10 mouse cellular contexts compared by ENCODE assay signal in the genomic region with DNA sequence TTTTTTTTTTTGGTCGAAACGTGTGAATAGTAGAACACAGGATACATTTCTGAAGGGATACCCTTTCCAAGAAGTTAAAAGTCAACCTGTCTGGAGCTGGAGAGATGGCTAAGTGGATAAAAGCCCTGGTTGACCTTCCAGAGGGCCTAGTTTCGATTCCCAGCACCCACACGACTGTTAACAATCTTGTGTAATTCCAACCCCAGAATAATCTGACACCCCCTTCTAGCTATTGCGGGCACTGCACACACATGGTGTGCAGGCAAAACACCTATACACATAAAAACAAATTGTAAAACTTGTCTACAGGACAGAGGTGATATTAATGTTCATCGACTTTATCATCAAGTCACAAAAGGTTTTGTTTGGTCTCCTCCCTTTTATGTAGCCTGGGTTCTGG. TPM values are rescaled to one million over a fixed set of nuclear protein-coding genes. Genes with fewer than 3 reads are reported as not detected.
DNase-seq lines count a peak whose midpoint lies in the region; ATAC-seq and TF ChIP-seq lines count a peak whose summit lies in the region.
"Had no signal": no experiment of that assay in that cellular context is flagged by ENCODE, and none has a peak within 500 bp of the region (broad histone marks: within the 10 kb centered on the region; RNA-seq: fewer than 3 reads in every experiment).

No protein-coding gene starts in this region.

- H3K27me3 ChIP-seq in kidney, postnatal 0 days (ENCODE audit: insufficient read depth, low read length): no peaks in the 10 kb centered on the region
- no peaks in the 10 kb centered on the region for H3K27me3 ChIP-seq in embryonic facial prominence, embryonic 10.5 days (replicated peaks; ENCODE audit: low read depth, poor library complexity, severe bottlenecking)
- no peaks in the 10 kb centered on the region for H3K27me3 ChIP-seq in midbrain, embryonic 16.5 days (ENCODE audit: control insufficient read depth, insufficient read depth, low read depth, low read length)

- no peaks in the 10 kb centered on the region for H3K9me3 ChIP-seq in kidney, postnatal 0 days (replicated peaks; ENCODE audit: low read length)
- H3K9me3 ChIP-seq in embryonic facial prominence, embryonic 10.5 days: no peaks in the 10 kb centered on the region
- no peaks in the 10 kb centered on the region for H3K9me3 ChIP-seq in midbrain, embryonic 16.5 days (replicated peaks; ENCODE audit: control insufficient read depth, low read length, poor library complexity, severe bottlenecking)

- peaks cover 6% of the 10 kb centered on the region; the same call in 1 of the 2 replicates for H3K4me1 ChIP-seq in kidney, postnatal 0 days (replicated peaks; ENCODE audit: insufficient read depth, low read length)
- peaks cover 13% of the 10 kb centered on the region for H3K4me1 ChIP-seq in embryonic facial prominence, embryonic 10.5 days
- peaks cover 5% of the 10 kb centered on the region for H3K4me1 ChIP-seq in midbrain, embryonic 16.5 days (ENCODE audit: control insufficient read depth, insufficient read depth, low read length)

- H3K27ac ChIP-seq in kidney, postnatal 0 days: no peak overlapping the region
- peak overlapping the region; percentile 92; the same call in 1 of the 2 replicates for H3K27ac ChIP-seq in embryonic facial prominence, embryonic 10.5 days (replicated peaks)
- no peak overlapping the region for H3K27ac ChIP-seq in midbrain, embryonic 16.5 days (ENCODE audit: low read length)

- peak overlapping the region; percentile 67 for H3K4me2 ChIP-seq in kidney, postnatal 0 days (ENCODE audit: low read length)
- H3K4me2 ChIP-seq in midbrain, embryonic 16.5 days (ENCODE audit: low read length): peak overlapping the region; percentile 66

- H3K9ac ChIP-seq in kidney, postnatal 0 days (ENCODE audit: low read depth, low read length): no peak overlapping the region
- H3K9ac ChIP-seq in midbrain, embryonic 16.5 days (ENCODE audit: low read depth, low read length): no peak overlapping the region

- H3K36me3 ChIP-seq in kidney, postnatal 0 days (ENCODE audit: insufficient read depth, low read length): peaks cover 21% of the 10 kb centered on the region; the same call in 1 of the 2 replicates
- peaks cover 36% of the 10 kb centered on the region for H3K36me3 ChIP-seq in embryonic facial prominence, embryonic 10.5 days (replicated peaks)
- H3K36me3 ChIP-seq in midbrain, embryonic 16.5 days (ENCODE audit: control insufficient read depth, insufficient read depth, low read length): peaks cover 3% of the 10 kb centered on the region

- H3K4me3 ChIP-seq in kidney, postnatal 0 days (replicated peaks; ENCODE audit: low read depth, low read length): peak overlapping the region; percentile 59
- peak overlapping the region; percentile 70 for H3K4me3 ChIP-seq in embryonic facial prominence, embryonic 10.5 days
- peak overlapping the region; percentile 64 for H3K4me3 ChIP-seq in midbrain, embryonic 16.5 days (ENCODE audit: low read depth, low read length)

- WGBS in kidney, postnatal 0 days: 57% methylated on average over 6 of the region's 6 CpGs
- 66% methylated on average over 6 of the region's 6 CpGs for WGBS in embryonic facial prominence, embryonic 10.5 days
- 66% methylated on average over 6 of the region's 6 CpGs for WGBS in midbrain, embryonic 16.5 days

- TF ChIP-seq CTCF in kidney, postnatal 0 days (IDR thresholded peaks at IDR 0.05; ENCODE audit: low read depth): no peak

- DNase-seq in kidney, postnatal 0 days (ENCODE audit: low spot score): no peak
- DNase-seq in kidney, postnatal 36 days: no peak
- no peak for DNase-seq in embryonic facial prominence, embryonic 10.5 days (ENCODE audit: low spot score)
- DNase-seq in induced T-regulatory cell, adult 2 months (ENCODE audit: low read depth): peak; percentile 32
- no peak for DNase-seq in urinary bladder, adult 18-20 months (ENCODE audit: low spot score in 2 of 2)
- no peak for DNase-seq in retina, embryonic 14.5 days (ENCODE audit: low spot score)
- no peak for DNase-seq in left cerebral cortex, postnatal 10 days (ENCODE audit: extremely low spot score in 1 of 2, low spot score in 2 of 2)

- intact Hi-C loops in left cerebral cortex, postnatal 10 days (cut with DNase I): no loop called here

- no peak for ATAC-seq in kidney, postnatal 0 days (replicated peaks; ENCODE audit: low FRiP score, low read depth)
- no peak for ATAC-seq in midbrain, embryonic 16.5 days

RNA-seq across cellular contexts. Expression of a gene that starts 0.7 kb away (rescaled TPM):
- not detected in 2 replicates for polyA plus RNA-seq in kidney, postnatal 0 days (2015; fragmentation: Nextera tagmentation; extraction: Ambion mirVana)
- polyA plus RNA-seq in embryonic facial prominence, embryonic 10.5 days (2016; fragmentation: Nextera tagmentation; extraction: Ambion mirVana): not detected in 2 replicates
- not detected in 2 replicates for polyA plus RNA-seq in midbrain, embryonic 16.5 days (2015; fragmentation: Nextera tagmentation; extraction: Ambion mirVana)
- total RNA-seq in left cerebral cortex, postnatal 10 days (2021): not detected
- total RNA-seq: gastrocnemius, postnatal 25 days; neutrophil, adult 5-6 weeks had no signal

RNA-seq across cellular contexts. Expression of a gene that starts 0.8 kb away (rescaled TPM):
- 283 and 305 TPM in 2 replicates for polyA plus RNA-seq in kidney, postnatal 0 days (2015; fragmentation: Nextera tagmentation; extraction: Ambion mirVana)
- polyA plus RNA-seq in embryonic facial prominence, embryonic 10.5 days (2016; fragmentation: Nextera tagmentation; extraction: Ambion mirVana): 128 and 133 TPM in 2 replicates
- polyA plus RNA-seq in midbrain, embryonic 16.5 days (2015; fragmentation: Nextera tagmentation; extraction: Ambion mirVana): 66.0 and 68.5 TPM in 2 replicates
- 10 to 100 TPM; 47.3 to 59.1 TPM for total RNA-seq in left cerebral cortex, postnatal 10 days (2021)

RNA-seq across cellular contexts. Expression of a gene that starts 5.6 kb away (rescaled TPM):
- polyA plus RNA-seq in kidney, postnatal 0 days (2015; fragmentation: Nextera tagmentation; extraction: Ambion mirVana): 0.14 and 0.21 TPM in 2 replicates
- 0.17 and 0.19 TPM in 2 replicates for polyA plus RNA-seq in embryonic facial prominence, embryonic 10.5 days (2016; fragmentation: Nextera tagmentation; extraction: Ambion mirVana)
- 1.3 and 2.0 TPM in 2 replicates for polyA plus RNA-seq in midbrain, embryonic 16.5 days (2015; fragmentation: Nextera tagmentation; extraction: Ambion mirVana)
- total RNA-seq in left cerebral cortex, postnatal 10 days (2021): 1 to 10 TPM in 1 of 2 experiments, under 1 TPM in 1; 0.88 to 1.1 TPM
- total RNA-seq: gastrocnemius, postnatal 25 days; neutrophil, adult 5-6 weeks had no signal

RNA-seq across cellular contexts. Expression of a gene that starts 14.4 kb away (rescaled TPM):
- polyA plus RNA-seq in kidney, postnatal 0 days (2015; fragmentation: Nextera tagmentation; extraction: Ambion mirVana): 0.46 and 0.55 TPM in 2 replicates
- polyA plus RNA-seq in embryonic facial prominence, embryonic 10.5 days (2016; fragmentation: Nextera tagmentation; extraction: Ambion mirVana): 2.1 and 2.7 TPM in 2 replicates
- polyA plus RNA-seq in midbrain, embryonic 16.5 days (2015; fragmentation: Nextera tagmentation; extraction: Ambion mirVana): 0.47 and 0.83 TPM in 2 replicates
- total RNA-seq in left cerebral cortex, postnatal 10 days (2021): under 1 TPM in 1 of 2 experiments, not detected in 1; 0.53 TPM

RNA-seq across cellular contexts. Expression of a gene that starts 53.0 kb away (rescaled TPM):
- polyA plus RNA-seq in kidney, postnatal 0 days (2015; fragmentation: Nextera tagmentation; extraction: Ambion mirVana): 0.26 and 0.45 TPM in 2 replicates
- not detected in 2 replicates for polyA plus RNA-seq in embryonic facial prominence, embryonic 10.5 days (2016; fragmentation: Nextera tagmentation; extraction: Ambion mirVana)
- not detected in 2 replicates for polyA plus RNA-seq in midbrain, embryonic 16.5 days (2015; fragmentation: Nextera tagmentation; extraction: Ambion mirVana)
- total RNA-seq in left cerebral cortex, postnatal 10 days (2021): not detected
- total RNA-seq: gastrocnemius, postnatal 25 days; neutrophil, adult 5-6 weeks had no signal
